Mouse (Mus musculus) liver, embryonic 13.5 days (tissue): ENCODE measurements at regions not wholly inside any gene's neighbourhood (a gene's known extent, or its start where the extent isn't known, plus 50 kb on each side); places are given as distances from the start of the nearest gene placed in this dataset.

Experiments used
- ATAC-seq: fragments of 200-750 bp; cut with Nextera tagmentation; 2 replicates; pipeline ENCODE4 v1.8.0; 2017; ENCODE audit warnings: low read depth, mild to moderate bottlenecking, moderate number of reproducible peaks, moderate library complexity
- DNase-seq: peaks from one replicate; pipeline ENCODE4 v3.0.0; 2022
- H3K27ac ChIP-seq: fragments of 300-500 bp; sonication (generic); 2 replicates; pipeline ENCODE4 v1.5.1; 2015; ENCODE audit warnings: moderate library complexity, mild to moderate bottlenecking, inconsistent platforms
- H3K27me3 ChIP-seq: fragments of 300-500 bp; sonication (generic); 2 replicates; pipeline ENCODE4 v1.6.1; 2015; ENCODE audit warnings: mild to moderate bottlenecking, inconsistent platforms
- H3K36me3 ChIP-seq: fragments of 300-500 bp; sonication (generic); 2 replicates; pipeline ENCODE4 v1.6.1; 2015; ENCODE audit warnings: mild to moderate bottlenecking, inconsistent platforms
- H3K4me1 ChIP-seq: fragments of 300-500 bp; sonication (generic); replicated peaks from 2 replicates; pipeline ENCODE4 v1.6.1; 2015; ENCODE audit warnings: inconsistent platforms
- H3K4me2 ChIP-seq: fragments of 300-500 bp; sonication (generic); 2 replicates; pipeline ENCODE4 v1.6.1; 2015; ENCODE audit warnings: inconsistent platforms, mild to moderate bottlenecking, moderate library complexity
- H3K4me3 ChIP-seq: fragments of 300-500 bp; sonication (generic); replicated peaks from 2 replicates; pipeline ENCODE4 v1.5.1; 2015; ENCODE audit warnings: mild to moderate bottlenecking, inconsistent platforms
- H3K9ac ChIP-seq: fragments of 300-500 bp; sonication (generic); 2 replicates; pipeline ENCODE4 v1.6.1; 2015; ENCODE audit warnings: mild to moderate bottlenecking, inconsistent platforms
- H3K9me3 ChIP-seq: fragments of 300-500 bp; sonication (generic); replicated peaks from 2 replicates; pipeline ENCODE4 v1.6.1; 2016; ENCODE audit warnings: inconsistent platforms
- whole genome bisulfite sequencing: fragments of 180-500 bp; shearing (Covaris S2); methylation state at CpG from one replicate; pipeline ENCODE4 v1.1.7; 2015; ENCODE audit not compliant: insufficient replicate concordance; 5-methylcytosine and 5-hydroxymethylcytosine counted together

DNA sequence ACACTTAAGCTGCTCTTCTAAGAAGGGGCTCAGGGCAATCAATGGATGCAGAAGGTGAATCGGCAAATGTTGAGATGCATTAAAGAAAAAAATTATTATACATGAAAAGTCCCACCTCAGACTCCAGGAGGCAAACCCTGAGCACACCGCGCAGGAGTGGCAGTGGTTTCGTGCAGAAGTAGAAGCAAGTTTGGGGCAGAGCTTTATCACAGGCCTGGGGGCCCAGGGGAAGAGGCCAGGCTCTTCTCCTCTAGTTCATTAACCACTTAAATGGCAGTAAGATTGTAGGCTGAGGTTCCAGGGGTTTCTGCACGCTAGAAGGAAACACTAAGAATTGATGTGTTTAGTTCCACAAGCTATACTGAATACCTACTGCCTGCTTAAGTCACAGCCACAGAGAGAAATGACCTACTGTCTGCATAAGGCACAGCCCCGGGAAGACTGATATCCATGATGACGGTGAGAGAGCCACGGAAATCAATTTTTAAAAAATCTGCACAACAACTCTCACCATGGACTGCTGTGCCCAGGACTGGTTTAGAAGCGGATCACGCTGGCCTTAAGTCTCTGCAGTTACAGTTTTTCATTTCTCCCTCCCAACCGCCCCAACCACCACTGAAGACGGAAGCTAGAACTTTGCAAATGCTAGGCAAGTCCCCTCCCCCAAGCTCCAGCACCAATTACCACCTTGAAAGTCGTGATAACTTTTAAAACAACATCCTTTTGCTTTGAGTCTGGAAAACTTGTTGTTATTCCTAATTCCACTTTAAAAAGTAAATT is 132.2 kb upstream of the Lef1 start:
- ATAC-seq (no peak), DNase-seq (no peak)
- Histone ChIP-seq H3K4me1 (no peaks in the 10 kb centered on the region), H3K4me2 (no peak overlapping the region), H3K27me3 (no peaks in the 10 kb centered on the region), H3K36me3 (no peaks in the 10 kb centered on the region), H3K9ac (no peak overlapping the region), H3K9me3 (no peaks in the 10 kb centered on the region), H3K4me3 (no peak overlapping the region), H3K27ac (no peak overlapping the region)
- WGBS: 36% methylated on average over 13 of the region's 13 CpGs

DNA sequence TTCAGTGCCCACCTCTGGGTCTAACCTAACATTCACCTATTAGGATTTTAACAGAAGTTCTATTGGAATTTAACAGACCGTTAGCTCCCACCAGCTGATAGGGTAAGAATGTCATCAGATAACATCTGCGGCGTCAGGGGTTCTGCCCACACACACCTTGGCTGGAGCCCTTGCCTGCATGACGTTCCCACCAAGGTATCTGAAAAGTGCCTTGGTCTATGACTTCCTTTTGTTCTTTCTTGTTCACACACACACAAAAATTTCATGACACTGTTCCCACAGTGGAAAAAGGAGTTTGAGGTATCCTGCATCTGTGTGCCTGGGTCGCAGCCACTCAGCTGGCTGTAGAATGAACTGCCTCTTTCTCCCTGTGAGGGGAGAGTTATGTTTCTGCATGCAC is 134.1 kb upstream of the Lef1 start:
- Histone ChIP-seq H3K36me3 (no peaks in the 10 kb centered on the region), H3K4me2 (no peak overlapping the region), H3K9me3 (no peaks in the 10 kb centered on the region), H3K27me3 (no peaks in the 10 kb centered on the region), H3K4me1 (no peaks in the 10 kb centered on the region), H3K27ac (no peak overlapping the region), H3K4me3 (no peak overlapping the region), H3K9ac (no peak overlapping the region)
- DNase-seq (no peak), ATAC-seq (no peak)
- WGBS: 51% methylated on average over 5 of the region's 5 CpGs

DNA sequence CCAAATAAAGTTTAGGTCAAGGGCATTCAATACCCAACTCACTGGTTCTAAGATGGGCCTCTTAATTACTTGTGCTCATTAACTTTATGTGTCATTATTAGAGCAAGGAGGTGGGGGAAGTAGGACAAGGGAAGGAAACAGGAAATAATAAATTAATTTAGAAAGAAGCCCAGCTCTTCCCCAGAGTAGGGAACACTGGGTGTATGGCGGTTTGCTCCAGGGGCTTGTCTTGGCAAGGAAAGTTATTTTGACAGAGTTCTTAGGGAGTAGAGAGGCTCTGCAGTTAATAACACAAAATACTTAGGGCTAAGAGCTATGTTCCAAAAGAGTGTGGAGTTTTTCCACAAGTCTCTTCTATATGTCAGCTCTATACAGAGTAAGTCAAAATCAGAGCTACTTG is 135.0 kb upstream of the Lef1 start:
- Histone ChIP-seq H3K4me3 (no peak overlapping the region), H3K9me3 (no peaks in the 10 kb centered on the region), H3K36me3 (no peaks in the 10 kb centered on the region), H3K4me2 (no peak overlapping the region), H3K9ac (no peak overlapping the region), H3K27ac (no peak overlapping the region), H3K4me1 (no peaks in the 10 kb centered on the region), H3K27me3 (no peaks in the 10 kb centered on the region)
- ATAC-seq: no peak
- 37% methylated on average over 1 of the region's 1 CpGs for WGBS
- DNase-seq: no peak

DNA sequence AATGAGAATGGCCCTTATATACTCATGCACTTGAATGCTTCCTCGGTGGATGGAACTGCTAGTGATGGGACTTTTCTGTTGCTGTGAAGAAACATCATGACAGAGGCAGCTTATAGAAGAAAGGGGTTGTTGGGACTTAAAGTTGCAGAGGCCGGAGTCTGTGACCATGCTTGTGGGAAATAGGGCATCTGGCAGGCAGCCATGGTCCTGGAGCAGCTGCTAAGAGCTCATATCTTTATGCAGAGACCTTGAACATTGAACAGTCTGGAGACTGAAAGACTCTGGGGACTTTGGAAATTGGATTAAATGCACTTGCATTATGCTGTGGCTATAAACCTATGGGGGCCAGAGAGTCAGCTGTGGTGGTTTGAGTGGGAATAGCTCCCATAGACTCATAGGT is 138.1 kb upstream of the Lef1 start:
- Histone ChIP-seq H3K4me3 (no peak overlapping the region), H3K27ac (no peak overlapping the region), H3K36me3 (no peaks in the 10 kb centered on the region), H3K4me2 (no peak overlapping the region), H3K27me3 (no peaks in the 10 kb centered on the region), H3K4me1 (no peaks in the 10 kb centered on the region), H3K9ac (no peak overlapping the region), H3K9me3 (no peaks in the 10 kb centered on the region)
- DNase-seq: no peak
- no peak for ATAC-seq
- WGBS: 63% methylated on average over 2 of the region's 2 CpGs

DNA sequence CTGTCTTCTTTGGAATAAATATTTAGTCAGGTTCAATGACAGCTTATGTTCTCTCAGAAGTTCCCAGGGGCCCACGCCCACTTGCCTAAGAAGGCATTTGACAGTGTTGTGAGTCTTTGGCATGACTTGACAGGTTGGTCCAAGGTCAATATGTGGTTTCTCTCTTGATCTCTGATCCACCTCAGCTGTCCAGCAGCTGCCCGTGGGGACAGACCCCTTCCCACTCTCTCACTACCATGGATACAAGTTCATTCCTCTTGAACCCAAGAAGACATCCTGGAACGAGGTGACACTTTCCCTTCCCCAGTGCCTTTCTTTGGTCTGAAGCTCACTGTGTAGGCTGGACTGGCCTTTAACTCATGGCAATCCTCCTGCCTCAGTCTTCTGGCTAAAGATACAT is 145.0 kb upstream of the Lef1 start:
- Histone ChIP-seq H3K27me3 (no peaks in the 10 kb centered on the region), H3K4me1 (no peaks in the 10 kb centered on the region), H3K4me3 (no peak overlapping the region), H3K4me2 (no peak overlapping the region), H3K27ac (no peak overlapping the region), H3K36me3 (no peaks in the 10 kb centered on the region), H3K9ac (no peak overlapping the region), H3K9me3 (no peaks in the 10 kb centered on the region)
- ATAC-seq (no peak), DNase-seq (no peak)
- 52% methylated on average over 3 of the region's 3 CpGs for WGBS

DNA sequence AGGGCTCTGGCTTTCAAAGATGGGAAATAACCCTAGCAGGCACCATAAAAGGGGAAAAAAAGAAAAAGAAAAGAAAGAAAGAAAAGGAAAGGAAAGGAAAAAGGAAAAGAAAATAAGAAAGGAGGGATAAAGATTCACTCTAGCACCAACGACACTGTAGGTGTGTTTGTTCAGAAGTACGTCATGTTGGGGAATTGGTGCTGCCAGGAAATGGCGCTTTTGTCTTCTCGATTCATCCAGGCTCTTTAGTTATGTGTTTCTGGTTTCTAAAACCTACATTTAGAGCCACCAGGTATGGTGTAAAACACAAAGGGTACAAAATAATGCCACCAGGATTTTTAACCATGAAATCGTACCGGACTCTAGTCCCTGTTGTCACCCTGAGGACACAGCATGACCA is 146.2 kb upstream of the Lef1 start:
- Histone ChIP-seq H3K9me3 (no peaks in the 10 kb centered on the region), H3K4me1 (no peaks in the 10 kb centered on the region), H3K9ac (no peak overlapping the region), H3K27ac (no peak overlapping the region), H3K4me3 (no peak overlapping the region), H3K4me2 (no peak overlapping the region), H3K27me3 (no peaks in the 10 kb centered on the region), H3K36me3 (no peaks in the 10 kb centered on the region)
- WGBS: 69% methylated on average over 6 of the region's 6 CpGs
- DNase-seq: no peak
- no peak for ATAC-seq

DNA sequence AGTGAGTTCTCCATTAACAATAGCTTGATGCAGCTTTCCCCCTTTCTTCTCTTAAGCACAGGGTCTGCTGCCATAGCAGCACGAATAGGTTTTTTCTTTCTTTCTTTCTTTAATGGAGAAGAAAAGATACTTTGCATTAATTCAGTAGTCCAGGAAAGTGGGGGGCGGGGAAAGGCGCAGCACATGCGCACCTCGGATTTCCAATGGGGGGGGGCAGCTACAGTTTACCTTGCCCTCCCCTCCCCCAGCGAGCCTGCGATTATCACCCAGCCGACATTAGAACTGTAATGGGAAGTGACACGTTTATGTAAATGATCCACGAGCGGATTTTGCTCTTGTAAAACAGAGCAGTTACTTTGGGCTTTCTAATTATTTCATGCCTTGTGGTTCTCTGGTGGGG is 146.6 kb upstream of the Lef1 start:
- no peak overlapping the region for H3K4me3 ChIP-seq
- 31% methylated on average over 11 of the region's 11 CpGs for WGBS
- no peaks in the 10 kb centered on the region for H3K4me1 ChIP-seq
- DNase-seq (no peak), ATAC-seq (no peak)
- H3K9me3 ChIP-seq: no peaks in the 10 kb centered on the region
- H3K27ac ChIP-seq: no peak overlapping the region
- H3K27me3 ChIP-seq: no peaks in the 10 kb centered on the region
- no peak overlapping the region for H3K9ac ChIP-seq
- no peaks in the 10 kb centered on the region for H3K36me3 ChIP-seq
- H3K4me2 ChIP-seq: no peak overlapping the region

DNA sequence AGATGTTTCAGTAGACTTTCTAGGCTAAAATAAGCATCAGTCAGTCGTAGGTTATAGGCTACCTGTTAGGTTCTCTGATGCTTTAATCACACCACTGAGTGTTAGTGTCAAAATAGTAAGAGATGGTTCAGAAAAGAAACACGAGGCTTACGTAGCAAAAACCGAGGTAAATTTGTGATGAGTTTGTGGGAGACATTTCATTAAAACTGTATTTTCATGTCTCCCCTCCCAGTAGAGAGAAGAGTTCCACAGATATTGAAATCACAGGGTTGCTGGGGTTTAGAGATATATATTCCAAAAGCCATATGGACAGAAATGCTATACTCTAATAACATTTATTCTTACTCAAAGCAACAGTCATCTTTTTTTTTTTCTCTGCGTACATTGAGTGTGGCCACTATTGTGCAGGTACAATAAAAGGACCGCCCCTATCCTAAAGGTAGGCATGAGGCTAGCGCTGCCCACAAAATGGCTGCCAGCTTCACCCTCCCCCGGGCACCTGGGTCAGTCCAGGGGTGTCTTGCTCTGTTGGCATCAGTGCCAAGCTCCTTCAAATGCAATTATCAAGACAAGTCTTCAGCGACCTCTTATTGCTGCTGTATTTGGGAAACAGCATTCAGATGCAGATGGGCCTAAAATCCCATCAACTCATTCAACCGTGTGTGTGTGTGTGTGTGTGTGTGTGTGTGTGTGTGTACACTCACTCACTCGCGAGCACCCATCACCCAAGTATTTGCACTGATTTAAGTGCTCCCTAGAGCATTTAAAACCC is 147.4 kb upstream of the Lef1 start:
- no peak overlapping the region for H3K27ac ChIP-seq
- no peak overlapping the region for H3K4me2 ChIP-seq
- no peak overlapping the region for H3K9ac ChIP-seq
- no peaks in the 10 kb centered on the region for H3K9me3 ChIP-seq
- H3K4me3 ChIP-seq: no peak overlapping the region
- H3K4me1 ChIP-seq: no peaks in the 10 kb centered on the region
- DNase-seq (no peak), ATAC-seq (no peak)
- H3K36me3 ChIP-seq: no peaks in the 10 kb centered on the region
- H3K27me3 ChIP-seq: no peaks in the 10 kb centered on the region
- WGBS: 57% methylated on average over 12 of the region's 12 CpGs

DNA sequence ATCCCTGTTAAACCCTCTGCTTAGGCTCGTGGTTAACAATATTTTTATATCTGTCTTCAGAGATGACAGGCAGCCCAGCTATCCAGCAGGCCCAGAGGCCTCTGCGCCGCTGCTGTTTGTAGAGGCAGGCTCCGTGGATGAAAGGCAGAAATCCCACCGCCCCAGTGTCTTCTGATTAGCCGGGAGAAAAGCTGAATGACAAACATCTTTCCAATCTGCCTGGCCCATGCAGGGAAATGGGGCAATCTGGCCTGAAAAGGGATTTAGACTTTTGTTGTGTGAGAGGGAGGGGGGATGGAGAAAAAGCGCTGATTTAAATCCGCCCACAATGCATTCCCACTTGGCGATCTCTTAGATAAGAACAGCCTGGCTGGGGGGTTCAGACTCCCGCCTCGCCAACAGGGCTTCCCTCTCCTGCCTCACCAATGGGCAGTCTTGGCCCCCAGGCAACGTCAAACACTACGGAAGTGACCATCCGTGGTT is 148.1 kb upstream of the Lef1 start:
- 21% methylated on average over 14 of the region's 14 CpGs for WGBS
- no peak overlapping the region for H3K4me3 ChIP-seq
- no peak for ATAC-seq
- no peak for DNase-seq
- H3K4me2 ChIP-seq: no peak overlapping the region
- H3K9me3 ChIP-seq: no peaks in the 10 kb centered on the region
- no peak overlapping the region for H3K27ac ChIP-seq
- no peaks in the 10 kb centered on the region for H3K27me3 ChIP-seq
- H3K36me3 ChIP-seq: no peaks in the 10 kb centered on the region
- no peaks in the 10 kb centered on the region for H3K4me1 ChIP-seq
- no peak overlapping the region for H3K9ac ChIP-seq

DNA sequence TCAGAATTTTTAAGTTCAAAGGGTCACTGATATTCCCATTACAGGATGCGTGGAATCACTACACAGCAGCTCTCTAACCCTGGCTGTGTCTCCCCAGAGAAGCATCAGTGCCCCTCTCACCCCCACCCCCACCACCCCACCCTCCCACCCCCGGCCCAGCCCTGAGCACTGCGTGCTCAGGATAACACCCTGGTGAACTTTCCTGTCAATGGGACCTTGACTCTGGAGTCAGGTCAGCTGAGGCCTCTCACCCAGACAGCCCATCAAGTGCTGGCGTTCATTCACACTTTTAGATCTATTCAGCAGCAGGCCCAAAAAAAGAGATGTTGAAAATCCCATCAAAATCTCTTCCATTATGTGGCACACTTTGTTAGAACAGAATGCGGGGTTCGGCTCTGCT is 148.6 kb upstream of the Lef1 start:
- H3K9me3 ChIP-seq: no peaks in the 10 kb centered on the region
- no peak overlapping the region for H3K4me3 ChIP-seq
- 53% methylated on average over 6 of the region's 6 CpGs for WGBS

DNA sequence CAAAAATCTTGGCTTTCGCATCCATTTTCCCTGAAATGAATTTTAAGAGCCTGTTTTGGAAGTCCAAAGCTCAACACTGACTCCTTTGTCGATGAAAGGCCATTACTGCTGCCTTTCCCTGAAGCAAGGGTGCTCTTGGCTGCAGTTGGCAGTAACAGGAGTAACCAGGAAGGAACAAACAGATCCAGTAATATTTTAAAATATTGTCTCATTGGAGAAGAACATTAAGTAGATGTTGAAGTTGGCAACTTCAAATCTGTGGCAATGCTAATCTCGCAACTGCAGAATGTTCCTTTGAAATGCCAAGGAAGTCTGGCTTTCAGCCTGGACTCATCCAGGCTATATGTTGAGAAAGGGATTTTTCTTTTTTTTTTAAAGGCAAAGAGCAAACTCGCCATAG is 154.3 kb upstream of the Lef1 start:
- no peak for ATAC-seq
- Histone ChIP-seq H3K4me2 (no peak overlapping the region), H3K9me3 (no peaks in the 10 kb centered on the region), H3K4me3 (no peak overlapping the region), H3K27me3 (no peaks in the 10 kb centered on the region), H3K36me3 (no peaks in the 10 kb centered on the region), H3K9ac (no peak overlapping the region), H3K4me1 (no peaks in the 10 kb centered on the region), H3K27ac (no peak overlapping the region)
- no peak for DNase-seq
- 64% methylated on average over 4 of the region's 4 CpGs for WGBS

More for the DNA sequence above, 148.6 kb upstream of the Lef1 start:
- Histone ChIP-seq H3K36me3 (no peaks in the 10 kb centered on the region), H3K9ac (no peak overlapping the region), H3K4me1 (no peaks in the 10 kb centered on the region), H3K4me2 (no peak overlapping the region), H3K27me3 (no peaks in the 10 kb centered on the region), H3K27ac (no peak overlapping the region)
- ATAC-seq: no peak
- no peak for DNase-seq

DNA sequence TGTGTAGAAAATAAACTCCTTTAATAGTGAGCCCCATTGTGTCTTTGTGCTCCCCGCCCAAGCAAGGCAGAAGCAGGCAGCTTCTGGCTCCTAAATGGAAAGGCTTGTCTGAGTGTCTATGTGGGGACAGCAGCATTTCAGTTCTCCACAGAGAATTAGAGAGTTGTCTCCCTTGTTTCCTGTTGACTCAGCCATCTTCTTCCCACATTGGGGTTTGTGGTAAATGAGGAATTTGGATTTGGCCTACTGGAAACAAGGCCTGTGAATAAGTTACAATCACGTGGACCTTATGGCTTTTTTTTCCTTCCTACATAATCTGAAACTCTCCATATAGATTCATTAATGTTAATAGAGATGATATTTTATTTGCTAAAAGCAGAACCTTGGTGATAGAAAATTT is 158.9 kb upstream of the Lef1 start:
- Histone ChIP-seq H3K9me3 (no peaks in the 10 kb centered on the region), H3K27me3 (no peaks in the 10 kb centered on the region), H3K4me2 (no peak overlapping the region), H3K36me3 (no peaks in the 10 kb centered on the region), H3K4me3 (no peak overlapping the region), H3K4me1 (no peaks in the 10 kb centered on the region), H3K27ac (no peak overlapping the region), H3K9ac (no peak overlapping the region)
- ATAC-seq: no peak
- no peak for DNase-seq
- 30% methylated on average over 2 of the region's 2 CpGs for WGBS
